Mouse (Mus musculus) kidney, embryonic 16.5 days (tissue): ENCODE measurements around the gene Zscan21. TPM values are rescaled to one million over a fixed set of nuclear protein-coding genes. Genes with fewer than 3 reads are reported as not detected.
A peak's percentile ranks its signal among the peaks of the same experiment; 100 is the strongest.

ENCODE experiments used
- ATAC-seq: fragments of 200-750 bp; cut with Nextera tagmentation; 2 replicates; pipeline ENCODE4 v1.8.0; 2017; ENCODE audit warnings: moderate TSS enrichment; ENCODE audit not compliant: low FRiP score, low TSS enrichment
- H3K27ac ChIP-seq: fragments of 300-500 bp; sonication (generic); 2 replicates; pipeline ENCODE4 v1.5.1; 2014; ENCODE audit warnings: low read length
- H3K27me3 ChIP-seq: fragments of 300-500 bp; sonication (generic); 2 replicates; pipeline ENCODE4 v1.6.1; 2014; ENCODE audit warnings: low read length, control low read depth, mixed read lengths; ENCODE audit not compliant: insufficient read depth
- H3K36me3 ChIP-seq: fragments of 300-500 bp; sonication (generic); 2 replicates; pipeline ENCODE4 v1.6.1; 2014; ENCODE audit warnings: low read length, control low read depth, mixed read lengths; ENCODE audit not compliant: insufficient read depth
- H3K4me1 ChIP-seq: fragments of 300-500 bp; sonication (generic); 2 replicates; pipeline ENCODE4 v1.6.1; 2014; ENCODE audit warnings: low read length, control low read depth, mixed read lengths; ENCODE audit not compliant: insufficient read depth
- H3K4me2 ChIP-seq: fragments of 300-500 bp; sonication (generic); replicated peaks from 2 replicates; pipeline ENCODE4 v1.6.1; 2014; ENCODE audit warnings: low read depth, low read length
- H3K4me3 ChIP-seq: fragments of 300-500 bp; sonication (generic); 2 replicates; pipeline ENCODE4 v1.5.1; 2014; ENCODE audit warnings: mild to moderate bottlenecking, low read length
- H3K9ac ChIP-seq: fragments of 300-500 bp; sonication (generic); replicated peaks from 2 replicates; pipeline ENCODE4 v1.6.1; 2014; ENCODE audit warnings: low read length
- H3K9me3 ChIP-seq: fragments of 300-500 bp; sonication (generic); 2 replicates; pipeline ENCODE4 v1.6.1; 2016; ENCODE audit warnings: low read length, control low read depth
- WGBS: fragments of 180-500 bp; shearing (Covaris S2); extraction: QIAGEN DNeasy Blood & Tissue Kit; methylation state at CpG from one replicate; pipeline ENCODE4 v1.1.7; 2014; 5-methylcytosine and 5-hydroxymethylcytosine counted together
- polyA plus RNA-seq: library from polyadenylated mRNA; unstranded; fragments of >200 nt; fragmentation: Nextera tagmentation; extraction: Ambion mirVana; gene quantifications from 2 replicates; pipeline ENCODE4 v1.2.1, GENCODE M21; 2015

The Zscan21 gene
- 73.4 and 76.4 TPM in 2 replicates for polyA plus RNA-seq

- peak within 1 kb of the TSS; percentile 79 for H3K4me2 ChIP-seq
- peaks cover 12% of the 10 kb centered on the region; the same call in 1 of the 2 replicates for H3K4me1 ChIP-seq
- peak within 1 kb of the TSS; percentile 83 for H3K9ac ChIP-seq
- no peaks in the 10 kb centered on the region for H3K27me3 ChIP-seq
- peak within 1 kb of the TSS; percentile 97 for H3K27ac ChIP-seq
- peak; percentile 98 for ATAC-seq
- H3K9me3 ChIP-seq = no peaks in the 10 kb centered on the region
- H3K4me3 ChIP-seq = peak within 1 kb of the TSS; percentile 64
- WGBS = 6% methylated on average over 38 of the region's 38 CpGs
- peaks cover 6% of the 10 kb centered on the region; the same call in 1 of the 2 replicates for H3K36me3 ChIP-seq
Measured at GRCm38 (mm10) chr5:138116255-138117198, at the start of gene Zscan21. Zscan21 (plus strand) TSS chr5:138116903.

- no peaks in the 10 kb centered on the region for H3K9me3 ChIP-seq
- WGBS = 84% methylated on average over 4 of the region's 4 CpGs
- ATAC-seq = no peak
- H3K4me3 ChIP-seq = no peak overlapping the region
- H3K4me1 ChIP-seq = no peaks in the 10 kb centered on the region
- H3K27ac ChIP-seq = no peak overlapping the region
- H3K27me3 ChIP-seq = no peaks in the 10 kb centered on the region
- no peak overlapping the region for H3K9ac ChIP-seq
- no peaks in the 10 kb centered on the region for H3K36me3 ChIP-seq
- H3K4me2 ChIP-seq = no peak overlapping the region
Measured at GRCm38 (mm10) chr5:138073803-138074202, 42.9 kb upstream of the Zscan21 start.

GRCm38 (mm10) chr5:138075684-138076083 lies 41.0 kb upstream of the Zscan21 start:
- H3K27me3 ChIP-seq = no peaks in the 10 kb centered on the region
- no peak for ATAC-seq
- 66% methylated on average over 3 of the region's 3 CpGs for WGBS
- H3K4me2 ChIP-seq = no peak overlapping the region
- H3K27ac ChIP-seq = no peak overlapping the region
- H3K36me3 ChIP-seq = no peaks in the 10 kb centered on the region
- H3K4me1 ChIP-seq = no peaks in the 10 kb centered on the region
- H3K9me3 ChIP-seq = no peaks in the 10 kb centered on the region
- H3K4me3 ChIP-seq = no peak overlapping the region
- H3K9ac ChIP-seq = no peak overlapping the region

- no peak overlapping the region for H3K4me3 ChIP-seq
- no peaks in the 10 kb centered on the region for H3K27me3 ChIP-seq
- 57% methylated on average over 2 of the region's 2 CpGs for WGBS
- no peak overlapping the region for H3K4me2 ChIP-seq
- no peak for ATAC-seq
- H3K4me1 ChIP-seq = no peaks in the 10 kb centered on the region
- no peak overlapping the region for H3K9ac ChIP-seq
- no peaks in the 10 kb centered on the region for H3K9me3 ChIP-seq
- no peak overlapping the region for H3K27ac ChIP-seq
- H3K36me3 ChIP-seq = no peaks in the 10 kb centered on the region
Measured at GRCm38 (mm10) chr5:138076148-138076547, 40.6 kb upstream of the Zscan21 start.

GRCm38 (mm10) chr5:138080456-138080855 lies 36.2 kb upstream of the Zscan21 start:
- H3K27me3 ChIP-seq = no peaks in the 10 kb centered on the region
- WGBS = 82% methylated on average over 5 of the region's 5 CpGs

GRCm38 (mm10) chr5:138081446-138081845 lies 35.3 kb upstream of the Zscan21 start:
- no peak overlapping the region for H3K4me3 ChIP-seq
- 82% methylated on average over 9 of the region's 9 CpGs for WGBS
- no peaks in the 10 kb centered on the region for H3K36me3 ChIP-seq
- H3K9me3 ChIP-seq = no peaks in the 10 kb centered on the region
- H3K27me3 ChIP-seq = no peaks in the 10 kb centered on the region
- H3K4me2 ChIP-seq = no peak overlapping the region
- H3K4me1 ChIP-seq = peaks cover 5% of the 10 kb centered on the region
- H3K27ac ChIP-seq = no peak overlapping the region
- no peak overlapping the region for H3K9ac ChIP-seq
- ATAC-seq = no peak

More at GRCm38 (mm10) chr5:138080456-138080855, 36.2 kb upstream of the Zscan21 start:
- H3K9ac ChIP-seq = no peak overlapping the region
- H3K4me2 ChIP-seq = no peak overlapping the region
- ATAC-seq = no peak
- H3K36me3 ChIP-seq = no peaks in the 10 kb centered on the region
- peaks cover 3% of the 10 kb centered on the region for H3K4me1 ChIP-seq
- no peaks in the 10 kb centered on the region for H3K9me3 ChIP-seq
- no peak overlapping the region for H3K4me3 ChIP-seq
- no peak overlapping the region for H3K27ac ChIP-seq

GRCm38 (mm10) chr5:138083318-138083900 lies 33.3 kb upstream of the Zscan21 start:
- no peak overlapping the region for H3K27ac ChIP-seq
- 71% methylated on average over 2 of the region's 2 CpGs for WGBS
- H3K9ac ChIP-seq = no peak overlapping the region
- no peaks in the 10 kb centered on the region for H3K9me3 ChIP-seq
- no peak overlapping the region for H3K4me3 ChIP-seq
- ATAC-seq = no peak
- no peaks in the 10 kb centered on the region for H3K27me3 ChIP-seq
- no peaks in the 10 kb centered on the region; the same call in 1 of the 2 replicates for H3K36me3 ChIP-seq
- no peak overlapping the region for H3K4me2 ChIP-seq
- peaks cover 24% of the 10 kb centered on the region for H3K4me1 ChIP-seq

GRCm38 (mm10) chr5:138083936-138084335 lies 32.8 kb upstream of the Zscan21 start:
- Histone ChIP-seq H3K36me3 (no peaks in the 10 kb centered on the region; the same call in 1 of the 2 replicates), H3K4me1 (peaks cover 25% of the 10 kb centered on the region), H3K27me3 (no peaks in the 10 kb centered on the region), H3K4me2 (no peak overlapping the region), H3K9me3 (no peaks in the 10 kb centered on the region), H3K27ac (no peak overlapping the region), H3K4me3 (no peak overlapping the region), H3K9ac (no peak overlapping the region)
- 89% methylated on average over 2 of the region's 2 CpGs for WGBS
- no peak for ATAC-seq

- no peak for ATAC-seq
- WGBS = 57% methylated on average over 2 of the region's 2 CpGs
- 0 out of 2 replicates have a peak overlapping the region, but pooled peaks have one; percentile 41 for H3K9ac ChIP-seq
- peak overlapping the region; percentile 86 for H3K4me3 ChIP-seq
- H3K4me1 ChIP-seq = peaks cover 25% of the 10 kb centered on the region
- H3K27me3 ChIP-seq = no peaks in the 10 kb centered on the region
- no peaks in the 10 kb centered on the region; the same call in 1 of the 2 replicates for H3K36me3 ChIP-seq
- H3K4me2 ChIP-seq = peak overlapping the region; percentile 73
- no peak overlapping the region for H3K27ac ChIP-seq
- no peaks in the 10 kb centered on the region for H3K9me3 ChIP-seq
Measured at GRCm38 (mm10) chr5:138084507-138084906, 32.2 kb upstream of the Zscan21 start.
